Comparison of ENCODE assay signal across 12 mouse cellular contexts in genomic region chr17:55952447-55953027, GRCm38 (mm10). TPM values are rescaled to one million over a fixed set of nuclear protein-coding genes. Genes with fewer than 3 reads are reported as not detected.
A peak's percentile ranks its signal among the peaks of the same experiment; 100 is the strongest.
DNase-seq lines count a peak whose midpoint lies in the region; TF ChIP-seq lines count a peak whose summit lies in the region.
"Had no signal": no experiment of that assay in that cellular context is flagged by ENCODE, and none has a peak within 500 bp of the region (broad histone marks: within the 10 kb centered on the region; RNA-seq: fewer than 3 reads in every experiment).

Gene Ebi3 (plus strand): TSS chr17:55952640.

- no peaks in the 10 kb centered on the region for H3K27me3 ChIP-seq in liver, adult 2 months (ENCODE audit: control insufficient read depth, insufficient read depth, low read length)
- H3K27me3 ChIP-seq in spleen, adult 2 months (ENCODE audit: control insufficient read depth, insufficient read depth, low read length): no peaks in the 10 kb centered on the region

- no peak for TF ChIP-seq POLR2A in liver, adult 2 months (IDR thresholded peaks at IDR 0.05; ENCODE audit: extremely low read depth, insufficient read depth, low read length)
- no peak for TF ChIP-seq POLR2A in spleen, adult 2 months (IDR thresholded peaks at IDR 0.05; ENCODE audit: low read depth, low read length)

- H3K27ac ChIP-seq in liver, adult 2 months (replicated peaks; ENCODE audit: insufficient read depth, low read depth, low read length): 0 out of 2 replicates have a peak within 1 kb of the TSS, but pooled peaks have one; percentile 4
- peak within 1 kb of the TSS; percentile 80 for H3K27ac ChIP-seq in spleen, adult 2 months (ENCODE audit: insufficient read depth, low read length)

- H3K4me1 ChIP-seq in liver, adult 2 months (ENCODE audit: control insufficient read depth, insufficient read depth, low read length): 0 out of 2 replicates have a peak, but pooled peaks cover 2% of the 10 kb centered on the region
- peaks cover 2% of the 10 kb centered on the region; the same call in 1 of the 2 replicates for H3K4me1 ChIP-seq in spleen, adult 2 months (ENCODE audit: control insufficient read depth, insufficient read depth, insufficient read length)

- no peaks in the 10 kb centered on the region for H3K79me2 ChIP-seq in liver, adult 2 months (ENCODE audit: control insufficient read depth, insufficient read depth, low read length)

- 76% methylated on average over 6 of the region's 6 CpGs for WGBS in liver, adult 2 months
- 20% methylated on average over 6 of the region's 6 CpGs for WGBS in spleen, adult 2 months

- H3K9ac ChIP-seq in liver, adult 2 months (ENCODE audit: low read depth, low read length): no peak within 1 kb of the TSS
- H3K9ac ChIP-seq: heart, embryonic 12.5 days had no signal

- peak; percentile 3 for DNase-seq in adrenal gland, postnatal 10 days
- no peak for DNase-seq in adrenal gland, adult 2 months
- no peak for DNase-seq in liver, adult 2 months (ENCODE audit: extremely low read depth, low read depth, low spot score)
- no peak for DNase-seq in liver
- peak; percentile 59 for DNase-seq in induced T-regulatory cell, adult 2 months (ENCODE audit: low read depth)
- DNase-seq in spleen, adult 2 months (ENCODE audit: low read depth in 1 of 2, low spot score in 2 of 2): peak in 1 of 2 experiments; percentile 61
- no peak for DNase-seq in lung, adult 18-20 months
- no peak for DNase-seq in T-cell, adult 2 months (ENCODE audit: low spot score)
- DNase-seq: cerebellum, adult 18-20 months; kidney, adult 9 months; midbrain, embryonic 14.5 days had no signal

- no peaks in the 10 kb centered on the region for H3K36me3 ChIP-seq in liver, adult 2 months (ENCODE audit: control insufficient read depth, insufficient read depth, low read length)
- H3K36me3 ChIP-seq in spleen, adult 2 months (ENCODE audit: control insufficient read depth, insufficient read depth, low read length): no peaks in the 10 kb centered on the region
- H3K36me3 ChIP-seq: heart, embryonic 12.5 days had no signal

- no peak within 1 kb of the TSS for H3K4me3 ChIP-seq in liver, adult 2 months (ENCODE audit: insufficient read depth, low read depth, low read length)
- H3K4me3 ChIP-seq in spleen, adult 2 months (ENCODE audit: extremely low read depth, insufficient read depth, insufficient read length): peak within 1 kb of the TSS; percentile 29
- H3K4me3 ChIP-seq: heart, embryonic 12.5 days had no signal

- TF ChIP-seq CTCF in liver, adult 2 months (IDR thresholded peaks at IDR 0.05; ENCODE audit: low read depth, low read length): no peak
- TF ChIP-seq CTCF in spleen, adult 2 months (IDR thresholded peaks at IDR 0.05; ENCODE audit: extremely low read depth, insufficient read depth, insufficient read length, insufficient replicate concordance): no peak

RNA-seq across cellular contexts. Expression of gene Ebi3, which starts in this region (rescaled TPM):
- total RNA-seq in adrenal gland, postnatal 10 days (2021): 1 to 10 TPM; 1.5 to 1.8 TPM
- total RNA-seq in adrenal gland, adult 2 months (2021): 1 to 10 TPM in 1 of 2 experiments, under 1 TPM in 1; 0.66 to 1.2 TPM
- polyA plus RNA-seq in adrenal gland, adult 2 months (2012; rRNA removed): 4.7 and 5.8 TPM in 2 replicates
- 0.18 and 1.3 TPM in 2 replicates for total RNA-seq in liver, adult 2 months (2014; rRNA removed)
- polyA plus RNA-seq in liver, adult 2 months (2012; rRNA removed): 0.61 and 2.3 TPM in 2 replicates
- polyA plus RNA-seq in spleen, adult 2 months (2012; rRNA removed): 36.3 and 44.8 TPM in 2 replicates
- polyA plus RNA-seq: heart, embryonic 12.5 days had no signal

Comparison
In these comparisons a context has a peak if more than half of its experiments do, and no peak if none do; other contexts are left out.
1. DNase-seq: peak in adrenal gland, postnatal 10 days (single experiment) and induced T-regulatory cell, adult 2 months (single experiment); none in adrenal gland, adult 2 months (single experiment), liver, adult 2 months (single experiment), liver (single experiment), lung, adult 18-20 months (0 of 2) and T-cell, adult 2 months (single experiment).